Mouse (Mus musculus) E14TG2a.4 (cell line): ENCODE results near the gene Prmt3.

ENCODE experiments used
- H3K27me3 ChIP-seq: 2 replicates; pipeline ENCODE4 v1.6.1; 2014; ENCODE audit warnings: low read length, control low read depth; ENCODE audit not compliant: insufficient read depth
- H3K36me3 ChIP-seq: 2 replicates; pipeline ENCODE4 v1.6.1; 2014; ENCODE audit warnings: low read length, control low read depth; ENCODE audit not compliant: insufficient read depth
- H3K4me1 ChIP-seq: replicated peaks from 2 replicates; pipeline ENCODE4 v1.6.1; 2014; ENCODE audit warnings: low read depth, low read length, control low read depth
- H3K4me3 ChIP-seq: replicated peaks from 2 replicates; pipeline ENCODE4 v1.5.1; 2014; ENCODE audit warnings: mild to moderate bottlenecking, low read length
- H3K9me3 ChIP-seq: 2 replicates; pipeline ENCODE4 v1.6.1; 2014; ENCODE audit warnings: low read length, control low read depth
- CTCF ChIP-seq: conservative IDR thresholded peaks from 2 replicates; pipeline ENCODE4 v1.5.1; 2014; ENCODE audit warnings: low read length
- NANOG ChIP-seq: IDR thresholded peaks from 2 replicates; pipeline ENCODE4 v1.6.1; 2014; ENCODE audit warnings: borderline replicate concordance, low read length, mixed read lengths
- POU5F1 ChIP-seq: IDR thresholded peaks from 2 replicates; pipeline ENCODE4 v1.6.1; 2014; ENCODE audit warnings: low read length, borderline replicate concordance

Gene Prmt3

DNA sequence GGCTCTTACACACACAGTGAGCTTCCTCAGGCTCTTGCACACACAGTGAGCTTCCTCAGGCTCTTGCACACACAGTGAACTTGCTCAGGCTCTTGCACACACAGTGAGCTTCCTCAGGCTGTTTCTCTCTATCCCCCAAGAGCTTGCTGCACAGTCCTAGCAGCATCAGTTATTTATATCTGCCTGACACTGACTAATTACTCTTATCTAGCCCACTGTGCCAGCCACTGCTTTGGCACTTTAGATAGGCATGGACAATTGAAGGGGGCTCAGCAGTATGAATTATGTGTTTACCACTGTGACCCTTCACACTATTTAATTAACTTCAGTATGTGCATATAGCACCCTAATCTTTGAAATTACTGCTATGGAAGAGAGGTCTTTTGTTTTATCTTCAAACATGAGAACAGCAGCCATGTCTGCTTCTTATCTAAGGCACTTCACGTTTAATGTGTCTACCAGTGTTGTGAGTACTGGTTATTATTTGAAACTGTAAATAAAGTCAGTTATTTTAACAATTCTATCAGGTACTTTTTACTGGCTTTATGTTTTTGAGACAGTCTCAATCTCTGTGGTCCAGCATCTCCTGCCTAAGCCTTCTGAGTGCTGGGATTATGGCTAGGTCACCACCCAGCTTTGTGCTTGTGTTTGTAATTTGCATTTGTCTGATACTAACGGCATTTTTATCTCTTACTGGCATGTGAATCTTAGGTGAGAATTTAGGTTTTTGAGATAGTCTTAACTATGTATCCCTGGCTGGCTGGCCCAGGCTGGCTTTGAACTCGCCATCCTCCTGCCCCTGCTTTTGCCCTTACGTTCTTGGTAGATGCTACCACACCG, 75.4 kb downstream of the Prmt3 start:
- no peaks in the 10 kb centered on the region for H3K27me3 ChIP-seq

DNA sequence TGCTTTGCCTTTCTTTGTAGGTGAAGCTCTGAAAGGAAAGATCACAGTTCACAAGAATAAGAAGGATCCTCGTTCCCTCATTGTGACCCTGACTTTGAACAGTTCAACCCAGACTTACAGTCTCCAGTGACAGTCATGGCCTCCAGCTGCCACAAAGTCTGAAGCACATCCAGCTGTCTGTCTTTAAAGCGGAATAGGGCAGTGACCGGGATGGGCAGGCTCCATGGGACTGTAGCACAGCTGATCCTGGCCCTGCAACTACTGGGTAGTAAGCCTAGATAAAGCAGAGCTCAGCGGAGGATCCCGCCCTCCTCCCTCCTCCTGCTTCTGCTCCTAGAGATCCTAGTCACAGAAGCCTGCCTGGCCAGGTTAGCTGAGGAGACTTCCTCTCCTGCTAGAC, 79.2 kb downstream of the Prmt3 start:
- TF ChIP-seq NANOG (no peak), CTCF (no peak), POU5F1 (no peak)
- Histone ChIP-seq H3K36me3 (peaks cover 90% of the 10 kb centered on the region), H3K4me3 (no peak overlapping the region), H3K9me3 (no peaks in the 10 kb centered on the region), H3K27me3 (no peaks in the 10 kb centered on the region), H3K4me1 (peaks cover 20% of the 10 kb centered on the region)

More for the DNA sequence above, 75.4 kb downstream of the Prmt3 start:
- no peaks in the 10 kb centered on the region for H3K9me3 ChIP-seq
- no peak overlapping the region for H3K4me3 ChIP-seq
- H3K36me3 ChIP-seq, result peaks cover 80% of the 10 kb centered on the region
- TF ChIP-seq NANOG (no peak), CTCF (no peak), POU5F1 (no peak)
- peaks cover 31% of the 10 kb centered on the region for H3K4me1 ChIP-seq

DNA sequence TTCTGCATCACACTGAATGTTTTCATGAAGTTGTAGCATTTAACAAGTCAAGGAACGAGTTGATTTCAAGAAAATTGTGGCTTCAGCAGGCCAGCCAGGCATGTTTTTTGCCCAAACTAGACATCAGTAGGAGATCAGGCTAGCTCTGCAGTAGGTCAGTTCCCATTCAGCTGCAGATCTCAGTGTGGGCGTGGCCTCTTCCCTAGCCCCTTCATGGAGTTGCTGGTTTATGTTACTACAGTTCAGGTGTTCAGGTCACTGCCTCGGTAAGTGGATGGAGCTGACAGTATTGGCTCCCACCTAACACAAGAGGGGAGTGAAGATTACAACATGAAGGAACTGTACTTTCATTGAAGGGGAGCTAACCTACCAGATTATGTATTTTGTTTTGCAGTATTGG, 80.1 kb downstream of the Prmt3 start:
- TF ChIP-seq NANOG (no peak), CTCF (no peak), POU5F1 (no peak)
- no peak overlapping the region for H3K4me3 ChIP-seq
- peaks cover 85% of the 10 kb centered on the region for H3K36me3 ChIP-seq
- H3K27me3 ChIP-seq, result no peaks in the 10 kb centered on the region
- H3K4me1 ChIP-seq, result peaks cover 20% of the 10 kb centered on the region
- no peaks in the 10 kb centered on the region for H3K9me3 ChIP-seq

DNA sequence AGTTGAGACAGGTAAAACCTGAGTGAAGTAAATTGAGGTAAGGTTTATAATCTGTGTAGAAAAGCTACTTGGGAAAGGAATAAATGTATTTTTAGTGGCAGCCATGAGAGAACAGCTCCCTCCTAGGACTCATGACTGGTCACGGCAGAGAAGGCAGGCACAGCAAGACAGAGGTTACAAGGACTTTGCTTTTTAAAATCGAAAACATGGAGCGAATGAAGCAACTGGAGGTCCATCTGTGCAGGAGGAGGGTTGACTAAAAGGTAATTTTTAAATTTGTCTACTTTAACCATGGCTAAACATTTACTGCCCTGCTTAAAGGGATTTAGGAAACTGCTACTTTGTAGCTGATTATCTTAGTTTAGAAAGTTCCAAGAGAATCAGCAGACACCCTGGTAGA, 81.7 kb downstream of the Prmt3 start:
- no peak overlapping the region for H3K4me3 ChIP-seq
- no peaks in the 10 kb centered on the region for H3K9me3 ChIP-seq
- peaks cover 27% of the 10 kb centered on the region for H3K4me1 ChIP-seq
- H3K36me3 ChIP-seq, result peaks cover 71% of the 10 kb centered on the region
- TF ChIP-seq NANOG (no peak), POU5F1 (no peak), CTCF (no peak)
- no peaks in the 10 kb centered on the region for H3K27me3 ChIP-seq

DNA sequence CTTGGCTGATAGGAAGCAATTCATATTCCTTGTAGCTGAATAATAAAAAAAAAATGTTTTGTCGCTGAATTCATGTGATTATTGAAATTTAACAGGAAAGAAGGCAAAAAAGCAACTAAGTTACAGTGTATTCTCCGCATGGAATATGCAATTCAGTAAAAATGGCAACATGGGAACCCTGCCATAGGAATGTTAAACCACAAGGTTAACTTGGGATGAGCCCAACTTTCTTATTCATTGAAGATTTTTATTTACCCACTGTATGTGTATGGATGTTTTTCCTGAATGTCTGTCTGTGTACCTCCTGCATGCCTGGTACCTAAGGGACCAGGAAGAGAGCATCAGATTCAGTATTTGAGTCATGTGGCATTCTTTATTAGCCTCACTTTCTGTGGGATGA, 83.0 kb downstream of the Prmt3 start:
- TF ChIP-seq POU5F1 (no peak), NANOG (no peak), CTCF (no peak)
- H3K4me1 ChIP-seq, result peaks cover 27% of the 10 kb centered on the region
- no peaks in the 10 kb centered on the region for H3K27me3 ChIP-seq
- H3K4me3 ChIP-seq, result no peak overlapping the region
- peaks cover 60% of the 10 kb centered on the region for H3K36me3 ChIP-seq
- H3K9me3 ChIP-seq, result no peaks in the 10 kb centered on the region

DNA sequence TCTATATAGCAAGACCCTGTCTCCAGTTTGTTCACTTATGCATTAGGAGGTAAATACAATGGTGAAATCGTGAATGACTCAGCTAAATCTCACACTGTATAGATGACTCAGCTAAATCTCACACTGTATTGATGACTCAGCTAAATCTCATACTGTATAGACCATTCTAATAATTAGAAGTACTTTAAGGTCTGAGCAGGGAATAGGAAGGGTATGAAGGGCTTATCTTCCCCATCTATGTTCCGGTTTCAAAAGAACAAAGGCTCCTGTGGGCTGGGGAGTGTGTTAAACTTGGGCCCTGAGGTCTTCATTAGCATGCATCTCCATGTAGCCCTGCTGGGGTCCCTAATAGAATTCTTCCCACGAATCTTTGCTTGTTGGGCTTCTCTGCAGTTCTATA, 85.6 kb downstream of the Prmt3 start:
- no peak for TF ChIP-seq NANOG
- TF ChIP-seq POU5F1, result no peak
- TF ChIP-seq CTCF, result no peak
- Histone ChIP-seq H3K4me1 (peaks cover 10% of the 10 kb centered on the region), H3K9me3 (no peaks in the 10 kb centered on the region), H3K27me3 (no peaks in the 10 kb centered on the region), H3K36me3 (peaks cover 36% of the 10 kb centered on the region), H3K4me3 (no peak overlapping the region)

DNA sequence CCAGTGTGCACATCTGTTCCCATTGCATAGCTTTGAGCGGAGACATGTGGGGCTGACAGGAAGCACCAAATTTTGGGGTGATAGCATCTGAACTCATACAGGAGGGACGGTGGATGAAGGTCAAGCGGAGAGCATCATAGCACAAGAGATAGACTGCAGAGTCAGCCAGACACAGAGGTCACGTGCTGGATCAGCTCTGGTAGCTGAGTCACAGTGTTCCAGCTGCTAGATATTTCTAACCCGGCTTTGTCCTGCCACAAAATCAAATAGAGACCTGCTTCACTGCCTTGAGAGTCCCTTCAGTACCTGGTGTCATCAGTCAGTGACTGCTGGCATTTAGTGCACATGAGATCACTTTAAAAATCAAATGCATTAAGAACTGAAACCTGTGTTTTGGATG, 91.5 kb downstream of the Prmt3 start:
- Histone ChIP-seq H3K4me3 (no peak overlapping the region), H3K4me1 (no peaks in the 10 kb centered on the region), H3K9me3 (no peaks in the 10 kb centered on the region), H3K36me3 (no peaks in the 10 kb centered on the region), H3K27me3 (no peaks in the 10 kb centered on the region)
- TF ChIP-seq POU5F1 (no peak), NANOG (no peak), CTCF (no peak)

DNA sequence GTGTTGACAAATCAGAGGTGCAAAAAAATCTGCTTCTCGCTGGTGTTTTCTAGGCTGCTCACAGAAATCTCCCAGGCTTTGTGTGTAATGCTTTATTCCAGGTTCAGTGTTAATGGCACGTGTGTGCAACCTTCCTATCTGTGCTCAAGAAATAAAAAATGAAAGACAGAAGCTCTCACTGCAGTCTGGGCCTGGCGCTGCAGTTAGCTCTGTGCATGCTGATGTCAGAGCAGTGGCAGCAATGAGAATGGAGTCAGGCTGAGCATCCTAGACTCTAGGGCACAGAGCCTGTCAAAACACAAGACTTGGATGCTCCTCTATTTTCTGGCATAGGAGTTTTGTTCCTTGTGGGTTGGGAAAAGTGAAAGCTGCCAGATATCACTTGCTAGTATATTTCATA, 92.1 kb downstream of the Prmt3 start:
- Histone ChIP-seq H3K36me3 (no peaks in the 10 kb centered on the region), H3K27me3 (no peaks in the 10 kb centered on the region), H3K4me3 (no peak overlapping the region), H3K9me3 (no peaks in the 10 kb centered on the region), H3K4me1 (no peaks in the 10 kb centered on the region)
- TF ChIP-seq POU5F1, result no peak
- no peak for TF ChIP-seq CTCF
- TF ChIP-seq NANOG, result no peak
